Mouse (Mus musculus): ENCODE measurements around the gene Ppp1r1c.

Ppp1r1c gene

DNA sequence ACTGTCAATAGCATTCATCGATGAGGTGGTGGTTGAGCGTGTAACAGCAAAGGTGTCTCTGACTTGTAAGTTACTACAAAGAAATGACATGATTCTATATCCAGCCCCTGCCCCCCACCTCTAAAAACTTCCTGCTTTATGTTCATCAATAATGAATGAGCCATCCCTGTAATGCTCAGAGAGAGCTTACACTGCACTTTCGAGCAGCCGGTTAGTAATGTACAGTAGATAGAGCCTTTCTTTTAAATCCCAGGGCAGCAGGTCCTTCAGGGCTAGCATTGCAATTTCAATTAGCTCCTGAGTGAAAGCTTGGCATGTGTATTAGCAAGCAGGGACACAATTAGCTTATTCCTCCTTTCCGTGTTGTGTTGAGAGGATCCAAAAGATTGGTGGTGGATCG lies at the start of gene Ppp1r1c:
Ppp1r1c (plus strand) TSS at position 206 of the 400 bp plus-strand sequence.
- no peak for DNase-seq

DNA sequence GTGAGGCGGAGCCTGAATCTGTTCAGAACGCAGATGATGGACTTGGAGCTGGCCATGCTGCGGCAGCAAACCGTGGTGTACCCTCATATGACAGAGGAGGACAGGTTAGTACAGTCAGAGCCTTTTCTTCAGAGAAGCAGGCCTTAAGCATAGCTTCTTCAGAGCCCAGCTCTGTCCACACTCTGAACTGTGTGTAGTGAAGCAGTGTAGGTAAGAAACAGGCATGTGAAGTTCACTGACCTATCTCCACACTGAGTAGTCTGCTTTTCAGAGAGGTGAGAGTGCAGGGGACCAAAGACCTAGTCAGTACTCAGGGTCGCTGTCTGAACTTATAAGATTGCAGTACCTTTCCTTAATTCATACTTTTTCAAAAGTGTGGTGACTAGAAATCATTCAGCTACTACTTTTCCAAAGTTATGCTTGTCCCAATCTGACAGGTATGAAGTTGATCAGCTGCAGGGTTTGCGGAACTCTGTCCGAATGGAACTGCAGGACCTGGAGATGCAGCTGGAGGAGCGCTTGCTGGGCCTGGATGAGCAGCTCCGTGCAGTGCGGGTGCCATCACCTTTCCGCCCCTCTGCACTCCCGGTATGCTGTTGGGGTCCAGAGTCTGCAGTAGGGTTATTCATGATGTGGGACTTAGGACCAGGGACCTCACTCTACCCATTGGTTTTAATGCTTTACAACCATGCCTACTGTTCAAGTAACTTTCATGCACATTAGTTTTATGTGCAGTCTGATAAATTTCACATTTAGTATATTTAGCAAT lies 47.0 kb upstream of the Ppp1r1c start:
- no peak for DNase-seq

DNA sequence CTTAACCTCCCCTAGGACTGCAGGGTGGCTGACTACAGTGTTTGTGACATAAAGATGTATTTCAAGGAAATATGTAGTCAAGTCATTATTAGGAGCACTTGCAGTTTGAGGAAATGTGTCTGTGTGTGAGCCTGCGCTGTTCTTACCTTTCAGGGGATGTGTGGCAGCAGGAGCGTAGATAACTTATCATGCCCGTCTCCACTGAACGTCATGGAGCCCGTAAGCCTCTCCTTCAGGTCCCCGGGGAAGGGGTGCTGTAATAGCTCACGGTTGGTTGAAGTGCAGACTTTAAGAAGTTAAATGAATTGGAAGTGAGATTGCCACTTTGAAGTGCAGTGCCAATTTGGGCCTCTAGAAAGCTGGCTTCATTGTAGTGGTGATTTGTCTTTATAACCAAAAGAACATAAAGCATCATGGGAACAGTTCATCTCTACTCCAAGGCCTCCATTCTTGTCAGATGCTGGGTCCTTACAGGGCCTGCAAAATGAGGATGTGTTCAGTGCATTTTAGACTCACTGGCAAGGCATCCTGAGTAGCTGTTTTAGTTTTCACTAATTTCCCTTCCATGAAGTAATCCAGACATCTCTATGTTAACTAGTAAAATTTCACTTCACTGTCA lies 46.0 kb upstream of the Ppp1r1c start:
- no peak for DNase-seq

DNA sequence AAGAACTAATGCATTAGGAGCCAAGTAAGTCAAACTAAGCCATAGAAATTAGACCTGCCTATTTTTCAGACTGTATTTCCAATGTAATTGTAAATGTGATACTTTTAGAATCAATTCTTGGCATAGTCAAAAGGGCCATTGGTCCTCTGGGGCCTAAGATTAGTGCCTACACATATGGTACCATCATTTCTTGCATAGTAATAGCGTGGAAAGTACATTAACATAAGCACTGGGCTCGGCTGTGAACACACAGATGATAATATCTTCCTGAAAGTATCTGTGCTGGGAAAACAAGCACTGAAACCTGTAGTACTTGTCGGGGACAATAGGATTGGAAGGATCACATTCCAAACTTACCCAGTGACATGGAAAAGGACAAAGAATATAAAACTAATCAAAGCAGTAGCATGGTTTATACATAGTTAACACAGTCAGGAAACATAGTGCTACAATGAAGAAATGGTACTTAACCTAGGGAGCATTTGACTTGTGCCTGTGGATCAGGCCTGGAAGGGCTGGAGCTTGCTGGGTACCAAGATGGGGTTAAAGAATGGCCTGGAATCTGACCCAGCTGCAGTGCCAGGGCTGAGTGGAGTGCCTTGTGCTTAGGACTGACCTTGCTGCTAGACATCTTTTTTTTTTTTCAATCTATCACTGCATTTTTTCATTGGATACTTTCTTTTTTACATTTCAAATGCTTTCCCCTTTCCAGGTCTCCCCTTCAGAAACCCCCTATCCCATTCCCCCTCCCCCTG lies 42.9 kb upstream of the Ppp1r1c start:
- no peak for DNase-seq

DNA sequence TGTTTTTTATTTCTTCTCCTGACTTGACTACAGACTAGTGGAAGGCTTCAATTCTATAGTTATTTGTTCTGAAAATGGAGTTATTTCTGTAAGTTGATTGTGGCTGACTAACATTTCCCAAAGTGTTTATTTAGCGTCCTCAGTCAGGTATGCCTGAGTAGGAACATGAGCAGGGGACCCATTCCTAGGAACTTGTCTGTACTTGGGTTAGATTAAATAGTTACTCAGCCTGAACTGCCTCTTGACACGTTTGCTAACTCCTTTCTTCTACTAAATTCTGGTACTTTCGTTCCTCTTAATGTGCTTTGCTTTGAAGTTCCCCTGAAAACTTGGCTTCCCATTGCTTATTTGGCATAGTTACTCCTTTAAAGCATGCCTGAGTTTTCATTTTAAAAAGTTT lies 42.1 kb upstream of the Ppp1r1c start:
- DNase-seq: no peak

DNA sequence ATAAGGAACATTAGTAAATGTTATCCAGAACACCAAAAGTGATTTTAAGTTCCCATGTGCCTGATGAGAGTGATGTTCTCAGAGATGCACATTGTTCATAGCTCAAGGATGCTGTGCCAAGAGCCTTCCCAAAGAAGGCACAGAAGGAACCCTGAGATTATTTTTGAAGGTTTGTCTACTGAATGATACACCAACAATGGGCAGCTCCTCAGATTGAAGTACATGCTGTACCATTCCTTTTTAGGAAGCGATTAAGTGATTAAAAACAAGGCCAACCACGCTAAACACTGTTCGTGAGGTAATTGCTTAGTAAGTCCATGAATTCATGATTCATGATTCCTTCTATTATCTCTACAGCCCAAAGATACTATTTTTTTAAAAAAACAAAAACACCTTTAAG lies 32.3 kb upstream of the Ppp1r1c start:
- no peak for DNase-seq

DNA sequence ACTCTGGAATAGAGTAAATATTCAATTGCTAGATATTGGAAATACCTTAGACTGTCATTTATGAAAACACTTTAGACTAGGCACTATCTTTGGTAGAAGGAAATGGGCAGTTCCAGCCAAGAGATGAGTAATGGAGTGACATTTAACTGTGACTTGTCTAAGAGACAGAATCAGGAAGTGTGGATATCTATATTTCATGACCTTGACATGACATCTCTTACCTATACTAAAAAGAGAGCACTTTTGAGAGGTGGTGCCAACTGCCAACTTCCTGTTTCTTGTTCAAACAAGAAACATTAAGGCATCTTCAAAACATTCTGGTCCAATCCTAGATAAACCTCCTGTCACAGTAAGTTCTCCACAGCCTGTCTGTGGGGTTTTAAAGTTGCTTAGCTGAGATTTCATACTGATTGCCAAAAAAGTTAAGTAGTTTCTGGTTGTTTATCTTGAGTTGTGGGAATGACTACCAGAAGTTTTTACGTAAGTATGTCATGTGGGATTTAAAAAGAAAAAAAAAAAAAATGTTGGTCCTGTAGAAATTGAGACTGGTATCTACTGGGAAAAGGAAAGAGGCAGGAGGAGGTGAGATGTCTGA lies 29.8 kb upstream of the Ppp1r1c start:
- no peak for DNase-seq

DNA sequence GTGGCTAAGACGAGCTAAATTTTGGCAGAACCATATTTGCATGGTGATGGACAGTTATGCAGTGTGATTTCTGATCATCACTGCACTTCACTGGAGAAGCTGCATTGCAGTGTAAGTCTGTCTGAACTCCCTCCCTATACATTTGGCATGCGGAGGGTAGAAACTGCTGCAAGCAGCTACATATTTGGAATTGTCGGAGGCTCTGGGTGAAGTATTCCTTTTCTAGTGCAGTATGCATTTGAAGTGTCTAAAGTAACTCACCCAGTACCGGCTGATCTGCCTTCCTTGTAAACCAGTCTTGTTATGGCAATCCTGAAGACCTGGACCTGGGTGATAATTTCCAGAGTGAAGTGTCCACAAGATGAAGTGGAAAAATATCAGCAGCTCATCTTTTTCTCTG lies 25.9 kb upstream of the Ppp1r1c start:
- DNase-seq: no peak

DNA sequence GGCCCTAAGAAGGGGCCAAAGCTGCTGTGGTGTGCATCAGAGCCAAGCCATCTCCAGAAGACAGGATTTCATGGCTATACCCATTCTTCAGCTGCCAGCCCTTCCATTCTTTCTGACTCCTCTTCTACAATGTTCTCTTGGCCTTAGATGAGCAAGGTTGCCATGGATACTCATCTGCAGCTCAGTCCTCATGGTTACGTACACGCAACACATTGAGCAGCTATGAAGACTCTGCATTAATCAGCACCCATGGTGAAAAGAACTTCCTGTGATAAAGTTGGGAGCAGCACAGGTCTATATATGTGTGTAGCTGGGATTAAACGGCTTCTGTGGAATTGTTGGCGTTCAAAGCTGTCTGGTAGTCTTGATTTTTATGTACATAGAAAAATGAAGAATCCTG lies 24.3 kb upstream of the Ppp1r1c start:
- DNase-seq: no peak

DNA sequence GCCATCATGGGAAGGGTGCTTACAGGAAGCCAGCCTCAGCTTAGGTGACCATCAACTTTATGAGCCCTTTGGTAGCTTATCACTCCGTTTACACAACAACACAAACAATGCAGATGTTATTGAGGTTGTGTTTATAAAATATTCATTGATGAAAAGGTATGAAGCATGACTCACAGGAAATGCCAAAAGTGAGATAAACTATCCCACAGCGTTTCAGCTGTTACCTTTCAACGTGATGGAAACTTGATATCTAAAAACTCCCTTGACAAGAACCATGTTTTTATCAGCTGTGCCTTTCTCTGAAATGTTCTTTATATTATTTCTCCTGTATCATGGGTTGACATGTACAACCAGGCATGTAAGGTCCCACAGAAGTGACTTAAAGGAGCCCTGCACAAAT lies 16.7 kb upstream of the Ppp1r1c start:
- no peak for DNase-seq

DNA sequence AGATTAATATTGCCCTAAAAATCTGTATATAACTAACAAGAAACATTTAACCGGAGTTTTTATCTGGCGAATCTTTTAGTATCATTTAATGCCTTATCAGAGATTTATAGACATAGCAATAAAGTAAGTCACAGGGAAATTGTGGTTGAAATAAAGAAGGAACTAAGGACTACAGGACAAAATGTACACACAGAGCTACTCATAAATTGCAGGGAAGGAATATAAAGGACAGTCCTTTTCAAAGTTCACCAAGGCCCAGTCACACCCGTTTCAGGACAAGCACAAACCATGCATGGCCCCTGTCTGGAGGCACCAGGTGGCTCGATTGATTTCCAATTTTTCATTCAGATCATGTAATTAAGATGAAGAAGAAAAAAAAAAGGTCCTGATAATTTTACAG lies 12.4 kb upstream of the Ppp1r1c start:
- no peak for DNase-seq

DNA sequence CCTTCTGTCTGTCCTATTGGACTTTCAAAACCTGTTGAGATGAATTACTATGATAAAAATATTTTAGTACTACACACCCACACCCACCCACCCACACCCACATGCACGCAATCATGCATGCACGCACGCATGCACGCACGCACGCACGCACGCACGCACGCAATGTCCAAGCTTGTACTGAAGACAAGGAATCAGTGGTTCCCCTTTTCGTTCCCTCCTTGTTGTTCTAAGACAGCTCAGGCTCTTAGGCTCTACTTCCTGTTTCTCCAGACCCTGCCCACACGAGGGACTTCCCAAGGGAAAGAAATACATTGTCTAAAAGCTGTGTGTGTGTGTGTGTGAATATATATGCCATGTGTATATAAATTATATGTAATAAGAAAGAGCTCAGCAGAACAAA lies 11.6 kb upstream of the Ppp1r1c start:
- DNase-seq: no peak

DNA sequence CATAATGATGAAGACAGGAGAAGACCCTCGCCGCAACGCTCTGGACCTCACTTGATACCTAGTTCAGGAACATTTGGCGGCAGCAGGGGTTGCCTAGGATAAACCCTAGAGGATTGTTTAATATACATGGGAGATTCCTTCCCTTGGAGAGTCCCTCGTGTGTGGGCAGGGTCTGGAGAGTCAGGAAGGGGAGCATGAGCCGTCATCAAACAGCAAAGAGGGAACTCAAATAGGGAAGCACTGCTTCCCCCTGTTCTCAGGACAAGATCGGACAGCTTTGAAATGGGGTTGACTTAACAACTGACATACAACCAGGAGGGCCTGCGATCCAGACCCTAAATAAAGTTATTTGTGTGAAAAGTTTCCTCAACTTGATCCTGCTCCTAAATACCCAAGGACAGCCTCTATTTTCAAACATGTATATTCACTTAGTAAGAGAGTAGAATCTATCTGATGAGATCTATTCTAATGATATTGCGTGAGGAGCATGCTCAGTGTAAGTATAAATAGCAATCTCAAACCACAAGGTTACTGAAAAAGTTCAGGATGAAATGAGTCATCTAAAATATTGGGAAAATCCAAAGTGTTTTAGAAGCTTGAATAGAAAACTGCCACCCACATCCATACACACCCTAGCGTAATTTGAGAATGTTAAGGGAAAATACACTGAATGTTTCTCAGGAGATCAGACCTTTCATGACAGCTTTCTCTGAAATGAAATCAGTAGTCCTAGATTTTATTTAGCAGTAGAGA lies 10.9 kb upstream of the Ppp1r1c start:
- no peak for DNase-seq

DNA sequence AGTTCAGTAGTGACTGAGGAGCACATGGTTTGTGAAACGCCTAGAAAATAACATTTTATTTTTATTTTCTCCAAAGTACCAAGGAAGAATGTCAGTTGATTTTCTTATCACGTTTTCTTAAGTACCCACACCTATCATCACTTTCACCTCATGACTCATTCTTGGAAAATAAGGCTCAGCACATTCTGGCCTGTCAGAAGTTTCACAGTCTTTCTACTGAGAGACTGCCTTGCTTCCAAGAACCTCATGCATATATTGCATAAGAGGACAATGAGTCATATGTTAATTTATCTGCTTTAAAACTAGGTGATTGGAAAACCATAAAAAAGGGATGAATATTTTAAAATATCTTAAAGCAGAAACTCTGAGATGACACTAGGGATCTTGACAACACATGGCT lies 9.4 kb upstream of the Ppp1r1c start:
- DNase-seq: no peak

DNA sequence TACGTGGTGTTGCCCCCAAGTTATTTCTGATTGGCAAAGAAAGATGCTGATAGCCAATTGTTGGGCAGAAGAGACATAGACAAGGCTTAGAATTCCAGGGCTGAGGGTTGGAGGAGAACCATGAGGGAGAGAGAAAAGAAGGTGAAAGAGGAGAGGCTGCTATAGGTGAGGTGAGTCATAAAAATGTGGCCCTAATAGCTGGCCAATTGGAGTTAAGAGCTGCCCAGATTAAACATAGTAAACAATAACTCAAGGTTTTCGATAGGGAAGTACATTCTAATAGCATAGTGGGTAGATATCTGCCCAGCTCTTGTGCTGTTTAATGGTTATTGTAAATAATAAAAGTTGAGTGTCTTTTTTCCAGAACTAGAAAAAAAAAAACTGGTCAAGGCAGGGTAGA lies 2.8 kb upstream of the Ppp1r1c start:
- no peak for DNase-seq

DNA sequence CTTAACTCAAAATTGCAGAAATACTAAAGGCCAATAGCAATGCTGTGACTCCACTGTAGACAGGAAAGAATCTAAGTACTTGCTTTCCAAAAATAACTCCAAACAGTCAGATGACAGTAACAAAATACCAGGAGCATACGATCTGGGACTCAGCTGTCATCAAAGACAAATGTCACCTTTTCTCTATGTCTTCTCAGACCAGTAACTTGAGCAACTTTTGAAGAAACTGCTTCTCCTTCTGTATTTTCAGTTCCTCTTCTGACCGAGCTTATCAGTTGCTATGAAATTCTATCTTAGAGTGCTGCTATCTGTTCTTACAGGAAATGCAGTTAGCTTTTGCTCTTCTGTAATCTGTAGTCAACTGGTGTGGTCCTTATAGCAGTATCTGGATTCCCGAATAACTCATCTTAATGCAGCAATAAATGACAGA lies 6.1 kb downstream of the Ppp1r1c start:
- DNase-seq: no peak

DNA sequence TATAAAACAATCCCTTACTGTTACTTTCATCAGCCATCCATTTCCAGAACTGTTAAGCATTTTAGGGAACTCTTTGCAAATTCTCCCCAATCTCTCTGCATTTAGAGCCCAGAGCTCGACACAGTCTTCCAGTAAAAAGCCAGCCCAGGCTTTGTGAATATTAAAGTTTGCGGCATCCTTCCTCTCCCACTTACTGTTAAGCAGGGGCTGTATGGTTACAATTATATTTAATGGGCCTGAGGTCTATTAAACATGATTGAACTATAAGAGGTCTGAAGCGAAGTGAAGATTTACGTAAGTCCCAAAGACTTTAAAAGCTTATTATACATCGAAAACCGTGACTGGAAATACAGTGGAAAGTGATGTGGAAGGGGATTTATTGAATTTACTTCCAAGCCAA lies 7.2 kb downstream of the Ppp1r1c start:
- DNase-seq: no peak

DNA sequence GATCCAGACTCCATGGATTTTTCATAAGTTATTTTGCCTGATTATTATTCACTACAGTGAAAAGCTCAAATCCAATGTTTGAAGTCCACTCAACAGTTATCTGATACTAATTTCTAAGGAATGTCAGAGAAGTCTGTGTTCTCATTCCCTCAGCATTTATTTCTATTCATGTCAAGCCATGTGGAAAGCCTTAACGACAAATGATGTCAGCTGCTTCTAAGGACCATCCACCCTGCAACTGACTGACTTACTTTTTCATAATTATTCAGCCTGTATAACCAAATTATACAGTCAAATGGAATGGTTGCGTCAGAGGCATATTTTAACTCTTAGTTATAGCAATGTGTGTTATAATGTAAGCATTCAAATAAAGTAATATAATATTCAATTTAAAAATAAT lies 8.3 kb downstream of the Ppp1r1c start:
- DNase-seq: no peak

DNA sequence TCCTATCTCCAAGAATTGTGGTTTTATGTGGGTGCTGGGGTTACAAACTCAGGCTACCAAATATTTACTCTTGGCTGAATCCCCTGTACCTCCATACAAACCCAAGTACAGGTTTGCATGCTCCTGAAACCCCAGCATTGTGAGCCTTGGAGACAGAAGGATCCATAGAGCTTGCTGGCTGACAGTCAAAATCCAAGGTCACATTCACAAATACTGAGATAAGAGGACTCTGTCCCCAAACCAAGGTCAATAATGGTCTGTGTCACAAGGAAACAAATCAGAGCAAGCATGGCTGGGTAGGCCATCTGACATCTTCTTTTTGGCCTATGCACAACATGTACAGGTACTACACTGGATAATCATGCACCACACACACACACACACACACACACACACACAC lies 10.3 kb downstream of the Ppp1r1c start:
- no peak for DNase-seq

DNA sequence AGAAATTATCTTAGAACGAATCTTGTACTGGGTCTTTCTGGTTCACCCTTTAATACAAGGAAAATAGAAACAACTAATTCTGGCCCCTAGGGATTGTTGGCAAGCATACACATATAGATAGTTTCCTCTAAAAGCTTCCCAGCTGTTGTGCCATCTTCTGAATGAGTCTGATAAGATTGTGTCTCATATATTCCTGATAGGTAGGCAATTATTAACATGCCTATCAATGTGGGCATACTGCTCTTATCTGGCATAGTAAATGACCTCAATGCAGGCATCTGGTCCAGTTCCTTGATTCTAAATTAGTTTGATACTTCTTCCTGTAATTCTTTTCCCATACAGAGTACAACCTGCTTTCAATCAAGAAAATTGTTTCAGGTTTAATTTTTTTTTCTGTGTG lies 14.8 kb downstream of the Ppp1r1c start:
- DNase-seq: no peak

DNA sequence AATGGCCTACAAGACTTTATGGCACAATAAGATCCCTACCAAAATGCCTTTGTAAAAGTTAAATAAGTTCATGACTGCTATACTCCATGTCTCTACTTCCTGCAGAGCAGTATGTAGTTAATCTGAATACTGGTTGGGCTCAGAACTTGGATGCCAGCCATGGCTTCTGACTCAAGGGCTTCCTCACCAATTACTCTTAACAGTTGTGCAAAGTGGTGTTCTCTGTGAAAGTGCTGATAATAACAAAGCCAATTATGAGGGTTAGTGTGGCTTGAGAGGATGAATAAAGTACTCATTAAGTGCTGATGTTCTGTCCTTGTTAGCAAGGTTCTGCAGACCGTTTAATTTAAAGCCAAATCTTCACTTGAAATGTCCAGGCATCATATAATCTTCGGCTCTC lies 31.4 kb downstream of the Ppp1r1c start:
- no peak for DNase-seq

DNA sequence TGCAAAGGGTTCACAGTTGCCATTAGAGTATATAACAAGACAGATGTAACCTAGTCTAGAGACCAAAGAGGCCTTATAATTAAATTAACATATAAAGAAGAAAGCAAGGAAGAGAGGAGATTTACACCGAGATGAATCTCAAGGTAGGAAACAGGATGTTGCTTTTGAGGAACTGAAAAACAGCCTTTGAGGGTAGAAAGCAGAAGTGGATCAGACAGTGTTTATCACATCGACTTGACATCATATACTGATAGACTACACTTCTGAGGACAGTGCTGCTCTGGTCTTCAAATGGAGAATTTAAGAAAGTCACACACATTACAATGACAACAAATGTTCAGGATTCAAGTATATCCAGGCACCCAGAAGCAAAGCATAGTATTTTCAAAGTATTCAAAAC lies 34.4 kb downstream of the Ppp1r1c start:
- no peak for DNase-seq

DNA sequence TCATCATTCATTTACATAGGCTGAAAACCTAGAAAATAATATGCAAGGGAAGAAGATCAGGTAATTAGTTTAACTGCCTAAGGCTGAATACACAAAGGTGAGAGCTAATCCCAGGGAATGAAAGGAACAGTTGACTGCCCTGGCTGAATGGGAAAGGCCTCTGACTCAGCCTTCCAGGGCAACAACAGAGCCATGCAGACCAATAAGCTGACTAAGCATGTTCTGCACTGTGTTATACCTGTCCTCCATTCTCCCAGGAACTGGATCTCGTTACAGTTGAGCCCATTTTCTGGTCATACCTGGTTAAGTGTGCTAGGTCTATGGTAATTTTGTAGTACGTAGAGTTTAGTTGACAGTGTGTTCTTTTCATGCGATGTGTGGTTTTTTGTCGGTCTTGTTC lies 36.6 kb downstream of the Ppp1r1c start:
- DNase-seq: no peak
